Mouse (Mus musculus): ENCODE data around the gene Rpl29.

GRCm38 (mm10) chr9:106451298-106451697, 22.0 kb downstream of the Rpl29 start:
- TF ChIP-seq POLR2A (IDR thresholded peaks at IDR 0.05; ENCODE audit: low read depth, low read length) (no peak), CTCF (IDR thresholded peaks at IDR 0.05; ENCODE audit: extremely low read depth, insufficient read depth, insufficient read length, insufficient replicate concordance) (no peak)

Measured in spleen, adult 2 months (tissue).